Mouse (Mus musculus) testis, adult 2 months (tissue): ENCODE measurements around the gene Adamtsl4.

Experiments
- CTCF ChIP-seq: fragments of 200-500 bp; IDR thresholded peaks from 2 replicates; pipeline ENCODE4 v1.5.1; 2012; ENCODE audit warnings: low read depth, mild to moderate bottlenecking, inconsistent platforms, low read length, moderate library complexity; ENCODE audit not compliant: control insufficient read depth, insufficient read depth, insufficient replicate concordance
- POLR2A ChIP-seq: fragments of 200-500 bp; IDR thresholded peaks from 2 replicates; pipeline ENCODE4 v1.6.1; 2012; ENCODE audit warnings: low read depth, mild to moderate bottlenecking, inconsistent platforms, low read length, moderate library complexity; ENCODE audit not compliant: control insufficient read depth

GRCm38 (mm10) chr3:95700233-95700681 lies 12.5 kb upstream of the Adamtsl4 start:
- TF ChIP-seq POLR2A (no peak), CTCF (no peak)
